Mouse (Mus musculus) monocyte, adult 2 months (primary cell): ENCODE measurements around the gene Plk5.
A peak's percentile ranks its signal among the peaks of the same experiment; 100 is the strongest.

Experiments
- DNase-seq, 2 experiments: peaks; one replicate each; pipeline ENCODE4 v3.0.0; 2022; ENCODE audit warnings: low spot score in 2 of 2, low read depth in 1 of 2

Plk5 gene

GRCm38 (mm10) chr10:80386735-80387471, 30.6 kb downstream of the Plk5 start:
- no peak for DNase-seq

- peak in 1 of 2 experiments; percentile 42 for DNase-seq
Observed at GRCm38 (mm10) chr10:80387522-80387959, 31.3 kb downstream of the Plk5 start, which contains the start of gene Mex3d. Mex3d (minus strand) TSS chr10:80387659.

GRCm38 (mm10) chr10:80388731-80389130, 32.5 kb downstream of the Plk5 start:
- DNase-seq: no peak

GRCm38 (mm10) chr10:80389185-80389708, 33.0 kb downstream of the Plk5 start:
- DNase-seq: no peak

- no peak for DNase-seq
Observed at GRCm38 (mm10) chr10:80390697-80391096, 34.4 kb downstream of the Plk5 start.

GRCm38 (mm10) chr10:80392687-80393086, 36.4 kb downstream of the Plk5 start:
- no peak for DNase-seq

GRCm38 (mm10) chr10:80395025-80395627, 38.9 kb downstream of the Plk5 start:
- no peak for DNase-seq

- DNase-seq: no peak
Observed at GRCm38 (mm10) chr10:80396822-80397523, 40.7 kb downstream of the Plk5 start.

- no peak for DNase-seq
Observed at GRCm38 (mm10) chr10:80397524-80398173, 41.4 kb downstream of the Plk5 start.

- DNase-seq: no peak
Observed at GRCm38 (mm10) chr10:80398174-80398535, 41.9 kb downstream of the Plk5 start.

GRCm38 (mm10) chr10:80398719-80399190, 42.5 kb downstream of the Plk5 start:
- DNase-seq: peak; percentile 94 to 95

- peak; percentile 96 to 98 for DNase-seq
Observed at GRCm38 (mm10) chr10:80399191-80399972, 43.1 kb downstream of the Plk5 start, which contains the start of gene Mbd3. Mbd3 (minus strand) TSS chr10:80399550.

GRCm38 (mm10) chr10:80399973-80400703, 43.9 kb downstream of the Plk5 start:
- DNase-seq: no peak

GRCm38 (mm10) chr10:80400704-80401161, 44.5 kb downstream of the Plk5 start:
- DNase-seq: no peak

- no peak for DNase-seq
Observed at GRCm38 (mm10) chr10:80403044-80403692, 46.9 kb downstream of the Plk5 start.

GRCm38 (mm10) chr10:80405481-80406173, 49.4 kb downstream of the Plk5 start:
- DNase-seq: no peak

GRCm38 (mm10) chr10:80406684-80407501, 50.6 kb downstream of the Plk5 start, which contains the start of gene Uqcr11:
Uqcr11 (minus strand) TSS chr10:80406830.
- DNase-seq: peak; percentile 79 to 82
